Mouse (Mus musculus) intestine, embryonic 15.5 days (tissue): Measurements from ENCODE around the gene Slc20a1. TPM values are rescaled to one million over a fixed set of nuclear protein-coding genes. Genes with fewer than 3 reads are reported as not detected.

Experiments
- ATAC-seq: fragments of 200-750 bp; cut with Nextera tagmentation; 2 replicates; pipeline ENCODE4 v1.8.0; 2017; ENCODE audit warnings: moderate TSS enrichment, moderate library complexity
- H3K27ac ChIP-seq: fragments of 300-500 bp; sonication (generic); 2 replicates; pipeline ENCODE4 v1.5.1; 2015; ENCODE audit warnings: mild to moderate bottlenecking, inconsistent platforms
- H3K27me3 ChIP-seq: fragments of 300-500 bp; sonication (generic); replicated peaks from 2 replicates; pipeline ENCODE4 v1.6.1; 2015; ENCODE audit warnings: inconsistent platforms
- H3K36me3 ChIP-seq: fragments of 300-500 bp; sonication (generic); 2 replicates; pipeline ENCODE4 v1.6.1; 2015; ENCODE audit warnings: inconsistent platforms
- H3K4me1 ChIP-seq: fragments of 300-500 bp; sonication (generic); replicated peaks from 2 replicates; pipeline ENCODE4 v1.6.1; 2015; ENCODE audit warnings: inconsistent platforms
- H3K4me2 ChIP-seq: fragments of 300-500 bp; sonication (generic); replicated peaks from 2 replicates; pipeline ENCODE4 v1.6.1; 2015; ENCODE audit warnings: mild to moderate bottlenecking, inconsistent platforms
- H3K4me3 ChIP-seq: fragments of 300-500 bp; sonication (generic); replicated peaks from 2 replicates; pipeline ENCODE4 v1.5.1; 2015; ENCODE audit warnings: inconsistent platforms
- H3K9ac ChIP-seq: fragments of 300-500 bp; sonication (generic); 2 replicates; pipeline ENCODE4 v1.6.1; 2015; ENCODE audit warnings: inconsistent platforms
- H3K9me3 ChIP-seq: fragments of 300-500 bp; sonication (generic); 2 replicates; pipeline ENCODE4 v1.6.1; 2016; ENCODE audit warnings: inconsistent platforms
- WGBS: fragments of 180-500 bp; shearing (Covaris S2); methylation state at CpG from one replicate; pipeline ENCODE4 v1.1.7; 2015; 5-methylcytosine and 5-hydroxymethylcytosine counted together
- polyA plus RNA-seq: library from polyadenylated mRNA; unstranded; fragments of >200 nt; fragmentation: Nextera tagmentation; extraction: Ambion mirVana; gene quantifications from 2 replicates; pipeline ENCODE4 v1.2.1, GENCODE M21; 2015

The Slc20a1 gene
- polyA plus RNA-seq, 1 experiment from 2014 or later = 35.4 TPM

DNA sequence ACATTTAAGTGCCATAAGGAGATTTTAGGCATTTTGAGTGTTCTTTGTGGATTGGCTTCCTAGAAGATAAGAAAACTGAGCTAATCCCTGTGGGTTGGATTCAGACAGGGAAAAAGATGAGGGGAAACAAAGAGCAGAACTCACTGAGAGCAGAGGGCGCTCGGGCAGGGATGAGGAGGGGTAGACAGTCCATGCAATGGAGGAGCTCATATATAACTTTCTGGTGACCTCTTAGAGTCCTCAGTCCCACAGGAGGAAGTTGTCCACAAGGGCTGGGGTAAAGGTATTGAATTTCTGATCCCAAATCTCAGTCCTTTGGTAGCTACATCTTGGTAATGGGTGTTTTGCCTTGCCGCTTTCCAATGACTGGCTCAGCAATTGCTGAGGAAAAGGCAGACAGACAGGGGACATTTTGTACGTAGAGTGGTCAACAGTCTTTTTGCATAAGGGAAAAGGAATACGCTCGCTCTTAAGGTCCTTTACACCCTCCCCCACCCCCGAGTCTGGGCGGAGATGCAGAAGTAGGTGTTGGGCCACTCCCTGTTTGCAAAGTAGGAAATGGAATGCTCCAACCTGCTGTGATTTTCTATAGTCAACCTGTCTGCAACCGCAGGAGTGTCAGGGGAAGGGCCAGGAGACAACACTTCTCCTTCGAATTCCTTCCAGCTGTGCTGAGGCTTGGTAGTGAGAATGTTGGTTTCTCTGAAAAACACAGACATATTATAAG is 20.2 kb upstream of the Slc20a1 start:
- H3K9me3 ChIP-seq = no peaks in the 10 kb centered on the region
- ATAC-seq = peak; percentile 72
- no peaks in the 10 kb centered on the region for H3K4me1 ChIP-seq
- 27% methylated on average over 10 of the region's 10 CpGs for WGBS
- 0 out of 2 replicates have a peak overlapping the region, but pooled peaks have one; percentile 0 for H3K4me3 ChIP-seq
- peak overlapping the region; percentile 46 for H3K4me2 ChIP-seq
- peak overlapping the region; percentile 2; the same call in 1 of the 2 replicates for H3K27ac ChIP-seq
- H3K27me3 ChIP-seq = no peaks in the 10 kb centered on the region
- no peak overlapping the region for H3K9ac ChIP-seq
- no peaks in the 10 kb centered on the region for H3K36me3 ChIP-seq

DNA sequence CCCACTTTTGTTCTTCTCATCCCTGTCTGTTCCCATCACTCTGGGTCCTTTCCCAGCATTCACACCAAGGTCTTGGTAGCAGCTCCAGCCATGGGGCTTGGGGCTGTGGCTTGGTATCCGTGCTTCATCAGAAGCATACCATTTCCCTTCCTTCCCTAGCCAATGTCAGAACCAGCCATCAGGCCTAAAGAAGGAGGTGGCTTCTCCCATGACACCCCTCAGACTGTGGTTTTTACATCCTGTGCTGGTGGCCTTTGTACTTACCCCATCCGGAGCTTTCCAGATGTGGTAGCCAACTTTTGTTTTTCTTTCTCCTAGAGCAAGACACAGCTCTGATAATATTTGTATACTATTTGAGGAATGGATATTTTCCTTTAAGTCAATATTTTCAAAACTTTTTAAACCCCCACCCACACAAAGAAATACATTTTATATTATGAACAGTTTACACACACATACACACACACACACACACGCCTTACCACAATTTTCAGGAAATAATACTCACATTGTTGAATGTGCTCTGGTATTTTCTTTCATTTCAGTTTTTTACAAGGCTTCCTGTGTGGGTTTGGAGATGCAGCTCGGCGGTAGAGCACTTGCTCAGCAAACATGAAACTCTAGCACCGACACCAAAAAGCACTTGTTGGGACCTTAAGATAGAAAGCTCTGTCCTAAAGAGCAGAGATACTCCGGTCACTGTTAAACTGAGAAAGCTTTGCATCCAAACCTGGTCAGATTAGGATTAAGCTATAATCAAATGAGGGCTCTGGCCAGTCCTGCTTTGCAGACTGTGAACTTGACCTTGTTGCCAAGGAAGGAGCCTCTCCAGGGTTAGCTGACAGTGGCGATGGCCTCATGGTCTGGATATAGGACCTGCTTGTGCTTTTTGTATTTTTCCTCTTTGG is 18.4 kb upstream of the Slc20a1 start:
- Histone ChIP-seq H3K27ac (no peak overlapping the region), H3K27me3 (no peaks in the 10 kb centered on the region), H3K4me2 (no peak overlapping the region), H3K9me3 (no peaks in the 10 kb centered on the region), H3K9ac (no peak overlapping the region), H3K36me3 (no peaks in the 10 kb centered on the region), H3K4me3 (no peak overlapping the region), H3K4me1 (0 out of 2 replicates have a peak, but pooled peaks cover 2% of the 10 kb centered on the region)
- no peak for ATAC-seq
- WGBS = 71% methylated on average over 8 of the region's 8 CpGs

DNA sequence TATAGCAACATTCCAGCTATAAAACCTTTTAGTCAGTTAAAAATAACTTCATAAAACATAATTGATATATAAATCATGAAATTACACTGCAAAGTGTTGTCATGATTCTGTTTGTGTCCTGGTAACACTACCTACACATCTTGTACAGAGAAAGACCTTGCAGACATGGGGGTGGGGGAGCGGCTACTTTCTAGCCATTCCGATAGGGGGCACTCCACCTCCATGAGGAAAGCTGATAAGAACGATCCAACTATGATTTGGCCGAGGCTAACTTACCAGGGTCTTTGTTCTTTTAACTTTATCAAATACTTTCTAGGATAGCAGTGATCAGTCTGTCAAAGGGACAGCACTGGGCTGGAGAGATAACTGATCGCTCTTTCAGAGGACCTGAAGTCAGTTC is 17.1 kb upstream of the Slc20a1 start:
- no peak for ATAC-seq
- Histone ChIP-seq H3K27ac (no peak overlapping the region), H3K4me3 (no peak overlapping the region), H3K4me1 (0 out of 2 replicates have a peak, but pooled peaks cover 2% of the 10 kb centered on the region), H3K27me3 (no peaks in the 10 kb centered on the region), H3K9me3 (no peaks in the 10 kb centered on the region), H3K36me3 (no peaks in the 10 kb centered on the region), H3K9ac (no peak overlapping the region), H3K4me2 (no peak overlapping the region)
- WGBS = 86% methylated on average over 5 of the region's 5 CpGs

DNA sequence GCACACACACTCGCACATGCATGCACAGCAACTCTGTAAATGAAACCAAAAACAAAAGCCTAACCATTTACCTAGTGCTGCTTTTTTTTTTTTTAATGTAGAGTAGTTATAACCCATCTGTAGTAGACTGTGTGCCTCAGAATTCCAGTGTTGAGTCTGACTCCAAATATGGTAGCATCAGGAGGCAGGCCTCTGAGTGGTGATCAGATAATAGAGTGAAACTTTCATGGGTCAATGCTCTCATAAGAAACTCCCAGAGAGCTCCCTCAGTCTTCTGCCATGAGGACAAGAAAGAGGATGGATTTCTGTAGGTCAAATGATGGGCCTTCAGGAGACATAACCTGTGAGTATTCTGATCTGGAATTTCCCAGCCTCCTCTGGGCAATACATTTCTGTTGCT is 16.2 kb upstream of the Slc20a1 start:
- H3K4me3 ChIP-seq = no peak overlapping the region
- WGBS = 91% methylated on average over 1 of the region's 1 CpGs
- H3K4me1 ChIP-seq = 0 out of 2 replicates have a peak, but pooled peaks cover 2% of the 10 kb centered on the region
- H3K36me3 ChIP-seq = no peaks in the 10 kb centered on the region
- no peaks in the 10 kb centered on the region for H3K9me3 ChIP-seq
- no peak overlapping the region for H3K4me2 ChIP-seq
- no peak for ATAC-seq
- H3K9ac ChIP-seq = no peak overlapping the region
- H3K27ac ChIP-seq = no peak overlapping the region
- H3K27me3 ChIP-seq = no peaks in the 10 kb centered on the region

DNA sequence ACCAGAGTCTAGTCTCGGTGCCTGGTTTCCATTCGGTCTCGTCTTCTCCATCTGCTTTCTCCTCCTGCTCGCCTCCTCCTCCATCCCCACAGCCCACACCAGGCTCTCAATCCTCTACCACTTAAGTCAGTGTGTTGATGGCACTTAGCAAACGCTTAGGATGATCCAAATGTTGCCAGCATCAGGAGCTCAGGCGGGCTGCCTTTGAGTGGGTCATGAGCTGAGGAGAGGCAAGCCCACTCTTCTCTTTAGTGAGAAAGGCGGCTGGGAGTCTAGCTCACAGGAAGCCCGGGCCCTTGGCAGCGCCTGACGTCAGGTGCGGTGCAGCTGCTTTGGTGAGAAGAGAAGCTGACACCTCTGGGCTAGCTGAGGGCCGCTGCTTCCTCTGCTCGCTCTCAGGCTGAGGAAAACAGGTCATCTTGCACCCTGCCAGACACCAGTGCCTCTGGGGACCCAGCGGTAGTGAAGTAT is 15.0 kb upstream of the Slc20a1 start:
- no peak for ATAC-seq

DNA sequence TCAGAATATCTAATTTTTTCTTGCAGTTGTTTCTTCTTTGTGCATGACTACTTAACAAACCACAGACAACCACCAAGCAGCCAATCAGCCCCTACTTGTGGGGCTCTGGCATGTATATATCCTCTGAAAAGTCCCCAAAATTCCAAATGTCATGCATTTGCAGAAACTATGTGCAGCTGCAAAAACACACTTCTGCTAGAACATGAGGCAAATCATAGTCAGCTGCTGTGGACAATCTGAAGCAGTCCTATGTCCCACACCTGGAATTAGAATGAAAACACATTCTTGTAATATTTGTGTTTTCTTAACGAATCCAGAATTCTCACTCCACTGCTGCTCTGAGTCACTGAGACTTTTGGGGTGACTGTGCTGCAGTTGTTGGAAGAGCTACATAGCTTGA is 13.7 kb upstream of the Slc20a1 start:
- 76% methylated on average over 1 of the region's 1 CpGs for WGBS
- Histone ChIP-seq H3K36me3 (no peaks in the 10 kb centered on the region), H3K4me2 (no peak overlapping the region), H3K4me1 (0 out of 2 replicates have a peak, but pooled peaks cover 2% of the 10 kb centered on the region), H3K9me3 (no peaks in the 10 kb centered on the region), H3K4me3 (no peak overlapping the region), H3K9ac (no peak overlapping the region), H3K27me3 (no peaks in the 10 kb centered on the region), H3K27ac (no peak overlapping the region)
- ATAC-seq = no peak

More for the DNA sequence above, 15.0 kb upstream of the Slc20a1 start:
- Histone ChIP-seq H3K4me3 (no peak overlapping the region), H3K9me3 (no peaks in the 10 kb centered on the region), H3K27ac (no peak overlapping the region), H3K9ac (no peak overlapping the region), H3K4me2 (no peak overlapping the region), H3K36me3 (no peaks in the 10 kb centered on the region), H3K27me3 (no peaks in the 10 kb centered on the region), H3K4me1 (0 out of 2 replicates have a peak, but pooled peaks cover 2% of the 10 kb centered on the region)
- WGBS = 64% methylated on average over 14 of the region's 14 CpGs

DNA sequence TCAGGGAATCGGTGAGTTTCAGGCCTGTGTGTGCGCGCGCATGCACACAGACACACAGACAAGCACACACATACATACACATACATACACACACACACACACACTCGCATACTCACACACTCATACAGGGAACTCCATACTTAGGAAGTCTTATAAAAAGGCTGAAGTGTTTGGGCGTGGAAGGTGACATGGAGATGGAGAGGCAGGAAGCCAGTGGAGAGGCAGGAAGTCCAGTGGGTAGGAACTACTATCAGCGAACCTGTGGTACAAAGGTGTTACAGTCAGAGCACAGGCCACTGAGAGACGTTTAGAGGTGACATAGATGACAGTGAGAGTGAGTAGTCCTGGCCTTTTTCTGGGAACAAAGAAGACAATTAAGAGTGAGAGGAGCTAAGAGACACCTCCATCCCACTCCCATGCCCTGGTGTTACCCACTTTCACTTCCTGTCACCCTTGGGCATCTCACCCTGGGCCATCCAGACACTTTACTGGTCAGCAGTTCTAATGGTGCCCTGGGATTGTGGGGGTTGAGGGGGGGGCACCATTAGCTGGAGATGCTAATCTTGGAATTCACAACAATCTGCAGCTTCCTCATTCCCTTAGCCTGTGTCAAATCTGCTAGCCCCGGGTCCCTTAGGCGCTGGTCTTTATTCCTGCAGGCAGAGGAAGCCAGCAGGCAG is 12.8 kb upstream of the Slc20a1 start:
- Histone ChIP-seq H3K27me3 (no peaks in the 10 kb centered on the region), H3K4me3 (no peak overlapping the region), H3K4me1 (0 out of 2 replicates have a peak, but pooled peaks cover 2% of the 10 kb centered on the region), H3K27ac (no peak overlapping the region), H3K9ac (no peak overlapping the region), H3K36me3 (no peaks in the 10 kb centered on the region), H3K4me2 (no peak overlapping the region), H3K9me3 (no peaks in the 10 kb centered on the region)
- ATAC-seq = no peak
- 75% methylated on average over 10 of the region's 10 CpGs for WGBS

DNA sequence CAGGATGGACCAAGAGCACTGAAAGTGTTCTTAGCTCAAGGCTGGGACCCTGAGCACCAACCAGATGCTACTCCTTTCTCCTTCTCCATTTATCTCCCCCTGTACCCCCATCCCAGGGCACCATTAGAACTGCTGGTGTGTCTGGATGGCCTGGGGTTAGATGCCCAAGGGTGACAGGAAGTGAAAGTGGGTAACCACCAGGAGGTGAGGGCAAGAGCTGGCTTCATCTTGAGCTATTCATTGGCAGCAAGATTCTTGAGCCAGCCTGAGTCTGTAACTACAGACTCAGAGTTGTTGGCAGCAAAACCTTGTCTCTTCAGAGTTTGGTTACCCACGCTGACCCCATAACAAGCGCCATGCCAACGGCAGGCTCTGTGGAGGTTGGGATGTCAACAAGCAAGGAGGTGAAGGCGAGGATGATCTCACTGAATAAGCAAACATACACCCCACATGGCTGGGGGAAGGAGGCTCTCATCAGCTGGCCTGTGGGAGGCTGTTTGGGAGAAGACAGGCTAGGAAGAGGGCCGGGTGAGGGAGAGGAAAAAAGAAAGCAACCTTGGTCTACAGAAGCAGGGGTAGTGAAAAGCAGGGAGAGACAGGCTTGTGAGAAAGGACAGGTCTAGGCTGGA is 12.2 kb upstream of the Slc20a1 start:
- Histone ChIP-seq H3K4me2 (no peak overlapping the region), H3K4me3 (no peak overlapping the region), H3K9ac (no peak overlapping the region), H3K27me3 (no peaks in the 10 kb centered on the region), H3K4me1 (0 out of 2 replicates have a peak, but pooled peaks cover 2% of the 10 kb centered on the region), H3K27ac (no peak overlapping the region), H3K9me3 (no peaks in the 10 kb centered on the region), H3K36me3 (no peaks in the 10 kb centered on the region)
- ATAC-seq = no peak
- 65% methylated on average over 5 of the region's 5 CpGs for WGBS

DNA sequence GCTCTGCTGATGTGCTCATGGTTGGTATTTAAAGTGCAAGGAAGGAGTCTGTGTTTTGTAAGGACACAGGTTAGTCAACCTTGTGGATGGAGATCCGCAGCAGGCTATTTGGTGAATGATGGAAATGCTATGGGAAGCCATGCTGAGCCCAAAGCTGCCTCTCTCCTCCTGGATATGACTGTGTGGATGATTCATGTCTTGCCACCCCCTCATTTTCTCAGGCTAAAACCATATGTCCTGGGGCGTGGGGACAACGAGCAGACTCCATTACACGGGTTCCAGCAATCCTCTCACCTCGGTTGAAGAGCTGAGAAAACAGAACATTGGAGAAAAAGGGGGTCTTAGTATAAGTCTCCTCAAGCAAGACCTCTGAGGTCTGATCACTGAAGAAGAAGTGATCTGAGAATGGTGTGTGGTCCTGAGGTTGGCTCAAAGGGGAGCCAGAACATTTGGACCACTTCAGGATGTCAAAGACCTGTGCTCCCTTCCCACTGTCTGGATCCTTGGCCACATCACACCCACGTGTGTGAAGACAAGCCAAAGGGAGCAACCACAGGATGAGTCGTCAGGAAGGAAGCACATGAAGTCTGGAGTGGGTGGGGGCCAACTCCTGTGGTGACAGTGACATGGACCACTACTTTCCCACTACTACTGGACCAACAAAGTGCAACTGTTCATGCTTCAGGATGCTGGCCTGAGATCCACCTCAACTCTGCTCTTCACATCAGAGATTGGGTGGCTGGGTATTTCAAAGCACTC is 6.0 kb upstream of the Slc20a1 start:
- Histone ChIP-seq H3K9ac (no peak overlapping the region), H3K9me3 (no peaks in the 10 kb centered on the region), H3K4me1 (no peaks in the 10 kb centered on the region), H3K36me3 (no peaks in the 10 kb centered on the region), H3K27me3 (no peaks in the 10 kb centered on the region), H3K4me2 (no peak overlapping the region), H3K4me3 (no peak overlapping the region), H3K27ac (no peak overlapping the region)
- 81% methylated on average over 7 of the region's 7 CpGs for WGBS
- ATAC-seq = no peak

DNA sequence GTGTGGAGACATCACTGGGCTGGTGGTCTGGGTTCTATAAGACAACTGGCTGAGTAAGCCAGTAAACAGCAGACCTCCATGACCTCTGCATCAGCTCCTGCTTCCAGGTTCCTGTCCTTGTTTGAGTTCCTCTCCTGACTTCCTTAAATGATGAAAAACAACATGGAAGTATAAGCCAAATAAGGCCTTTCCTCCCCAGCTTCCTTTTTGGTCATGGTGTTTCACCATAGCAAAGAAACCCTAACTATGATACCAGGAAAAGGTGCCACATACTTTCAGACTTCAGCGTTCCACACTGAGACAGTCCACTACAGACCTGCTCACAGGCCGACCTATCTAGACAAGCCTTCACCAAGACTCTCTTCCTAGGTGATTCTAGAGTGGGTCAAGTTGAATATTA is 2.2 kb upstream of the Slc20a1 start:
- Histone ChIP-seq H3K4me3 (no peak overlapping the region), H3K4me2 (no peak overlapping the region), H3K9ac (no peak overlapping the region), H3K27ac (no peak overlapping the region), H3K9me3 (no peaks in the 10 kb centered on the region), H3K27me3 (no peaks in the 10 kb centered on the region), H3K4me1 (peaks cover 3% of the 10 kb centered on the region; the same call in 1 of the 2 replicates), H3K36me3 (no peaks in the 10 kb centered on the region)
- no peak for ATAC-seq
- 91% methylated on average over 2 of the region's 2 CpGs for WGBS

DNA sequence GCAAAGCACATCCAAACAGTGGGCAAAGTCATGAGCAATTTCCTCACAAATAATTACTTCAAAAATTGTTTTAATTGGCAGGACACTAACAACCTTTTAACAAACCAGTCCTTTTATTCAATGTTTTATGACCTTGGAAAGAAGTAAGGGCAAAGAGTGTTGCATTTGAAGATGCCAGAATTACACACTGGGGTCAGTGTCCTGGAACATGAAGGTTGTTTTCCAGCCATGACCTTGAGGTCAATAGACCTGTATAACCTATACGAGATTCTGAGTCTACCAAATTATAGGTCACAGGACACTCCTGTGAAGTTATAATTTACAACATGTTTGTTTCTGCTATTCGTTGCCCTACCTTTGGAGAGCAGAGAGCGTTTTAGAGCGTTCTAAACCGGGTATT is 1.4 kb upstream of the Slc20a1 start:
- Histone ChIP-seq H3K27ac (no peak overlapping the region), H3K4me3 (no peak overlapping the region), H3K4me1 (peaks cover 3% of the 10 kb centered on the region; the same call in 1 of the 2 replicates), H3K36me3 (no peaks in the 10 kb centered on the region), H3K27me3 (no peaks in the 10 kb centered on the region), H3K4me2 (peak overlapping the region; percentile 89; the same call in 1 of the 2 replicates), H3K9ac (no peak overlapping the region), H3K9me3 (no peaks in the 10 kb centered on the region)
- ATAC-seq = no peak
- WGBS = 42% methylated on average over 5 of the region's 5 CpGs
